Mouse (Mus musculus): Measurements from ENCODE around the gene Lcmt1. TPM values are rescaled to one million over a fixed set of nuclear protein-coding genes. Genes with fewer than 3 reads are reported as not detected.

The Lcmt1 gene
- polyA plus RNA-seq, 1 experiment from 2014 or later, result 51.4 TPM

GRCm38 (mm10) chr7:123416803-123417202, 47.2 kb downstream of the Lcmt1 start:
- DNase-seq (ENCODE audit: low spot score), result no peak
- Histone ChIP-seq H3K27ac (no peak overlapping the region), H3K4me1 (no peaks in the 10 kb centered on the region), H3K4me3 (no peak overlapping the region), H3K9me3 (replicated peaks) (no peaks in the 10 kb centered on the region), H3K36me3 (peaks cover 44% of the 10 kb centered on the region), H3K27me3 (ENCODE audit: low read depth, poor library complexity, severe bottlenecking) (no peaks in the 10 kb centered on the region)
- 76% methylated on average over 4 of the region's 4 CpGs for WGBS

- no peaks in the 10 kb centered on the region for H3K4me1 ChIP-seq
- H3K9me3 ChIP-seq (replicated peaks), result no peaks in the 10 kb centered on the region
- DNase-seq (ENCODE audit: low spot score), result no peak
- no peak overlapping the region for H3K4me3 ChIP-seq
- H3K27ac ChIP-seq, result no peak overlapping the region
- no peaks in the 10 kb centered on the region for H3K27me3 ChIP-seq (ENCODE audit: low read depth, poor library complexity, severe bottlenecking)
- WGBS, result 95% methylated on average over 3 of the region's 3 CpGs
- H3K36me3 ChIP-seq, result peaks cover 47% of the 10 kb centered on the region
Observed at GRCm38 (mm10) chr7:123417661-123418060, 48.1 kb downstream of the Lcmt1 start.

- H3K27me3 ChIP-seq (ENCODE audit: low read depth, poor library complexity, severe bottlenecking), result no peaks in the 10 kb centered on the region
- WGBS, result 94% methylated on average over 4 of the region's 4 CpGs
- peaks cover 55% of the 10 kb centered on the region for H3K36me3 ChIP-seq
- H3K4me3 ChIP-seq, result no peak overlapping the region
- no peak overlapping the region for H3K27ac ChIP-seq
- no peaks in the 10 kb centered on the region for H3K4me1 ChIP-seq
- H3K9me3 ChIP-seq (replicated peaks), result no peaks in the 10 kb centered on the region
- DNase-seq (ENCODE audit: low spot score), result no peak
Observed at GRCm38 (mm10) chr7:123419984-123420383, 50.4 kb downstream of the Lcmt1 start.

DNA sequence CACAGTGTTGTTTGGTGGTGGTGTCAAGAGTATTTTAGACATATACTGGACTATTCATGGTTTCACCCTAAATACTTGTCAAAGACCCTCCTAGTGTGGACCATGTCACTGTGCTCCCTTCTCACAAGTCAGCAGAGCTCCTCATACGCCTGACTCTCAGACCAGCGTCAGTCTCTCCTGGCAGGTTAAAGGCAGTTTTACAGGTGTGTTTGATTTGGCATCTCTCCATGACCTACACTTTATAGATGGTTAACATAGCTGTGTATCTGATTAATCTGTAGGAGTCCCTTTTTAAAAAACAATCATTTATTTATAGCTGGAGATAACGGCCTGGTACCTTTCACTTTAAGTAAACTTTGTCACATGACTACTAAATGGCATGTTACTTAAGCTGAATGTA, 52.4 kb downstream of the Lcmt1 start:
- Histone ChIP-seq H3K27ac (no peak overlapping the region), H3K4me3 (no peak overlapping the region), H3K36me3 (peaks cover 59% of the 10 kb centered on the region), H3K9me3 (replicated peaks) (no peaks in the 10 kb centered on the region), H3K27me3 (ENCODE audit: low read depth, poor library complexity, severe bottlenecking) (no peaks in the 10 kb centered on the region), H3K4me1 (no peaks in the 10 kb centered on the region)
- DNase-seq (ENCODE audit: low spot score), result no peak
- 92% methylated on average over 3 of the region's 3 CpGs for WGBS

- DNase-seq (ENCODE audit: low spot score), result no peak
- Histone ChIP-seq H3K27me3 (ENCODE audit: low read depth, poor library complexity, severe bottlenecking) (no peaks in the 10 kb centered on the region), H3K9me3 (replicated peaks) (no peaks in the 10 kb centered on the region), H3K27ac (no peak overlapping the region), H3K36me3 (peaks cover 56% of the 10 kb centered on the region), H3K4me1 (no peaks in the 10 kb centered on the region), H3K4me3 (no peak overlapping the region)
- WGBS, result 91% methylated on average over 6 of the region's 6 CpGs
Observed at GRCm38 (mm10) chr7:123424281-123424680, 54.7 kb downstream of the Lcmt1 start.

- H3K27me3 ChIP-seq (ENCODE audit: low read depth, poor library complexity, severe bottlenecking), result no peaks in the 10 kb centered on the region
- 92% methylated on average over 6 of the region's 6 CpGs for WGBS
- no peak overlapping the region for H3K4me3 ChIP-seq
- H3K36me3 ChIP-seq, result peaks cover 55% of the 10 kb centered on the region
- H3K4me1 ChIP-seq, result no peaks in the 10 kb centered on the region
- no peak overlapping the region for H3K27ac ChIP-seq
- no peaks in the 10 kb centered on the region for H3K9me3 ChIP-seq (replicated peaks)
- DNase-seq (ENCODE audit: low spot score), result no peak
Observed at GRCm38 (mm10) chr7:123425134-123425757, 55.7 kb downstream of the Lcmt1 start.

GRCm38 (mm10) chr7:123429624-123430410, 60.2 kb downstream of the Lcmt1 start:
- Histone ChIP-seq H3K4me3 (no peak overlapping the region), H3K27ac (no peak overlapping the region), H3K36me3 (peaks cover 45% of the 10 kb centered on the region), H3K9me3 (replicated peaks) (no peaks in the 10 kb centered on the region), H3K4me1 (no peaks in the 10 kb centered on the region), H3K27me3 (ENCODE audit: low read depth, poor library complexity, severe bottlenecking) (no peaks in the 10 kb centered on the region)
- WGBS, result 89% methylated on average over 8 of the region's 8 CpGs
- DNase-seq (ENCODE audit: low spot score), result no peak

- Histone ChIP-seq H3K36me3 (peaks cover 45% of the 10 kb centered on the region), H3K27me3 (ENCODE audit: low read depth, poor library complexity, severe bottlenecking) (no peaks in the 10 kb centered on the region), H3K27ac (no peak overlapping the region), H3K9me3 (replicated peaks) (no peaks in the 10 kb centered on the region), H3K4me1 (no peaks in the 10 kb centered on the region), H3K4me3 (no peak overlapping the region)
- 90% methylated on average over 4 of the region's 4 CpGs for WGBS
- DNase-seq (ENCODE audit: low spot score), result no peak
Observed at GRCm38 (mm10) chr7:123430411-123430705, 60.8 kb downstream of the Lcmt1 start.

GRCm38 (mm10) chr7:123431206-123431605, 61.6 kb downstream of the Lcmt1 start:
- Histone ChIP-seq H3K4me1 (no peaks in the 10 kb centered on the region), H3K9me3 (replicated peaks) (no peaks in the 10 kb centered on the region), H3K27me3 (ENCODE audit: low read depth, poor library complexity, severe bottlenecking) (no peaks in the 10 kb centered on the region), H3K36me3 (peaks cover 42% of the 10 kb centered on the region), H3K27ac (no peak overlapping the region), H3K4me3 (no peak overlapping the region)
- DNase-seq (ENCODE audit: low spot score), result no peak
- WGBS, result 82% methylated on average over 4 of the region's 4 CpGs

GRCm38 (mm10) chr7:123442079-123442478, 72.5 kb downstream of the Lcmt1 start:
- Histone ChIP-seq H3K4me1 (no peaks in the 10 kb centered on the region), H3K27me3 (ENCODE audit: low read depth, poor library complexity, severe bottlenecking) (no peaks in the 10 kb centered on the region), H3K9me3 (replicated peaks) (no peaks in the 10 kb centered on the region), H3K4me3 (no peak overlapping the region), H3K36me3 (no peaks in the 10 kb centered on the region), H3K27ac (no peak overlapping the region)
- no peak for DNase-seq (ENCODE audit: low spot score)
- WGBS, result 86% methylated on average over 1 of the region's 1 CpGs

DNA sequence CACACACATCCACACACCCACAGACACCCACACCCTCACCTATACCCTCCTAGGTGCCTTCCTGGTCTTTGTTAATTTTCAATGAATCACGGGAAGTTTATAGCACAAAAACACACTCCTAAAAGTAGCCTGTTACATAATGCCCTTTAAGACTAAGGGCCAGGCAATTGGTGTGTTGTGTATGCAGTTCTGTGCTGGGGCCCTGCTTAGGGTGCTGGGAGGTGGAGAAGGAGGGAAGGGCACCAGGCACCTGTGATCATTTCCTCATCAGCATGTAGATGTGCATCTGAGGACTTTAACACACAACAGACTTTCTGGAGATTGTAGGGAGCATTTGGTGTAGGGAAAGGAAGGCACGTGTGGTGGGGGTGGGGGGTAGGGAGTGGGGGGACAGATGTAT, 79.2 kb downstream of the Lcmt1 start:
- 83% methylated on average over 2 of the region's 2 CpGs for WGBS
- Histone ChIP-seq H3K27me3 (ENCODE audit: low read depth, poor library complexity, severe bottlenecking) (no peaks in the 10 kb centered on the region), H3K9me3 (replicated peaks) (no peaks in the 10 kb centered on the region), H3K4me1 (no peaks in the 10 kb centered on the region), H3K36me3 (no peaks in the 10 kb centered on the region), H3K27ac (no peak overlapping the region), H3K4me3 (no peak overlapping the region)
- no peak for DNase-seq (ENCODE audit: low spot score)

- Histone ChIP-seq H3K27me3 (ENCODE audit: low read depth, poor library complexity, severe bottlenecking) (no peaks in the 10 kb centered on the region), H3K36me3 (no peaks in the 10 kb centered on the region), H3K9me3 (replicated peaks) (no peaks in the 10 kb centered on the region), H3K27ac (no peak overlapping the region), H3K4me1 (no peaks in the 10 kb centered on the region), H3K4me3 (no peak overlapping the region)
- no peak for DNase-seq (ENCODE audit: low spot score)
- 64% methylated on average over 10 of the region's 10 CpGs for WGBS
Observed at GRCm38 (mm10) chr7:123449676-123450075, 80.1 kb downstream of the Lcmt1 start.

DNA sequence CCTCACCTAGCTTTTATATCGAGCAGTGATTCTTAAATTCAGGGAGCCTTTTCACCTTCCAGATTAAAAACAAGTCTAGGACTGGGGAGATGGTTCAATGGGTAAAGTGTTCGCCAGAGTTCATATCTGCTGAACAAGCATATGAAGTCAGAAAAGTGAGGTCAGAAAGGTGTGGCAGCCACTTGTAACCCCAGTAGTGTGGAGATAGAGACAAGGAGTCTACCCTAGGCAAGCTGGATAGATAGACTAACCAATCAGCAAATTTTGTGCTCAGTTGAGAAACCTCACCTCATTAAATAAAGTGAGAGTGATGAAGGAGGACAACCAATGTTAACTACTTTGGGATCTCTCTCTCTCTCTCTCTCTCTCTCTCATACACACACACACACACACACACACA, 80.9 kb downstream of the Lcmt1 start:
- 92% methylated on average over 2 of the region's 2 CpGs for WGBS
- H3K36me3 ChIP-seq, result no peaks in the 10 kb centered on the region
- no peak for DNase-seq (ENCODE audit: low spot score)
- no peaks in the 10 kb centered on the region for H3K9me3 ChIP-seq (replicated peaks)
- H3K4me1 ChIP-seq, result no peaks in the 10 kb centered on the region
- H3K27ac ChIP-seq, result no peak overlapping the region
- H3K4me3 ChIP-seq, result no peak overlapping the region
- no peaks in the 10 kb centered on the region for H3K27me3 ChIP-seq (ENCODE audit: low read depth, poor library complexity, severe bottlenecking)

DNA sequence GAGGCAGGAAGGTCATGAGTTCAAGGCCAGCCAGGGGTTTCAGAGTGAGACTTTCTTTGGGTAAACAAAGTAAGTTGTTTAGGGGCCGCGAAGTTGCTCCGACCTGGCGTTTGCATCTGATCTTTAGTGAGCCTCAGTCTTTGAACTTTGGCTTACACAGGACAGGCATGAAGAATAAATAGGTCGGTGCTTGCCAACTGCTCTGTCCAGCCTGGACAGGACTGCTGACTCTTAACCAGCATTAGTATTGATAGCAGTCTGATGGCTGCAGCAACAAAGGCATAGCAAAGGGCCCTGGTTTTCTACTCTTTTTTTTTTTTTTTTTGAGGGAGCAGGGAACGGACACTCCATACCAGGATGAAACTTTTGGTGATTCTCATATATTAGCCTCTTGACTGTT, 83.0 kb downstream of the Lcmt1 start:
- no peaks in the 10 kb centered on the region for H3K4me1 ChIP-seq
- 61% methylated on average over 6 of the region's 6 CpGs for WGBS
- H3K9me3 ChIP-seq (replicated peaks), result no peaks in the 10 kb centered on the region
- H3K27me3 ChIP-seq (ENCODE audit: low read depth, poor library complexity, severe bottlenecking), result no peaks in the 10 kb centered on the region
- DNase-seq (ENCODE audit: low spot score), result no peak
- H3K27ac ChIP-seq, result no peak overlapping the region
- no peak overlapping the region for H3K4me3 ChIP-seq
- no peaks in the 10 kb centered on the region for H3K36me3 ChIP-seq

Data from limb, embryonic 10.5 days (tissue).